Mouse (Mus musculus) megakaryocyte, embryonic 14.5 days (primary cell): ENCODE measurements around the gene Olfr632. TPM values are rescaled to one million over a fixed set of nuclear protein-coding genes. Genes with fewer than 3 reads are reported as not detected.
"Not testable (repeated sequence)": the region's sequence is repeated elsewhere in the genome, so short reads cannot be mapped to it uniquely, and the experiment has no call there.

Experiments used
- H3K27me3 ChIP-seq: replicated peaks from 2 replicates; pipeline ENCODE3; 2012; ENCODE audit warnings: inconsistent platforms
- H3K36me3 ChIP-seq: replicated peaks from 2 replicates; pipeline ENCODE3; 2012; ENCODE audit warnings: low read length, inconsistent platforms, mixed read lengths
- H3K4me1 ChIP-seq: 2 replicates; pipeline ENCODE4 v1.6.1; 2012; ENCODE audit warnings: inconsistent platforms
- H3K4me3 ChIP-seq: replicated peaks from 2 replicates; pipeline ENCODE3; 2012; ENCODE audit warnings: moderate library complexity, mild to moderate bottlenecking, inconsistent platforms
- H3K9me3 ChIP-seq: 2 replicates; pipeline ENCODE4 v1.6.1; 2012; ENCODE audit warnings: inconsistent platforms
- FLI1 ChIP-seq: IDR thresholded peaks from 2 replicates; pipeline ENCODE4 v1.6.1; 2012; ENCODE audit warnings: low read length, inconsistent platforms, mixed read lengths
- GATA1 ChIP-seq: IDR thresholded peaks from 3 replicates; pipeline ENCODE4 v1.6.1; 2012; ENCODE audit warnings: mixed read lengths, low read length, inconsistent platforms, borderline replicate concordance
- polyA plus RNA-seq: library from polyadenylated mRNA; stranded (reverse); fragments of >175 nt; gene quantifications from 2 replicates; pipeline ENCODE4 v1.2.3, GENCODE M21; 2012; ENCODE audit warnings: low replicate concordance; ENCODE audit not compliant: insufficient read depth

Gene Olfr632
- not detected in 2 replicates for polyA plus RNA-seq

DNA sequence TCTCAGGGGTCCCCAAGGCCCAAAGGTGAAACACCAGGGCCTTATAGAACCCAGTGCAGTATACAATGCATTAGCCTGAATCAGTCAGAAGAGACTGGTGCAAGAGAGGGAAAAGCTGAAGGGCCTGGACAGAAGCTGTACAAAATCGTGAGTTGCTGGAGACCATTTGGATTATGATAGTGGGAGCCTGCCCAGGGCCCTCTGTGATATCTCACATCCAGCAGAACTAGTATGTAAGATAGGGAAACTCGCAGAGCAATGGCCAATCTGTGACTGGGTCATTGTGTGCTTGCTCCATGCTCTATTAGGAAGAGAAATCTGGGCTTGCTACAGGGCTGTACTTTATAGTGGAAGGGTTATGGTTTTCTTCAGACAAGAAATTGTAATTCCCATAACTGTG is at the start of gene Olfr632:
Gene Olfr632, plus strand, starts transcription at position 84 of the 400 bp plus-strand sequence.
- Histone ChIP-seq H3K9me3 (no peaks in the 10 kb centered on the region), H3K4me3 (no peak within 1 kb of the TSS), H3K36me3 (no peaks in the 10 kb centered on the region), H3K27me3 (no peaks in the 10 kb centered on the region), H3K4me1 (no peaks in the 10 kb centered on the region; the same call in 1 of the 2 replicates)
- TF ChIP-seq FLI1 (no peak), GATA1 (no peak)

DNA sequence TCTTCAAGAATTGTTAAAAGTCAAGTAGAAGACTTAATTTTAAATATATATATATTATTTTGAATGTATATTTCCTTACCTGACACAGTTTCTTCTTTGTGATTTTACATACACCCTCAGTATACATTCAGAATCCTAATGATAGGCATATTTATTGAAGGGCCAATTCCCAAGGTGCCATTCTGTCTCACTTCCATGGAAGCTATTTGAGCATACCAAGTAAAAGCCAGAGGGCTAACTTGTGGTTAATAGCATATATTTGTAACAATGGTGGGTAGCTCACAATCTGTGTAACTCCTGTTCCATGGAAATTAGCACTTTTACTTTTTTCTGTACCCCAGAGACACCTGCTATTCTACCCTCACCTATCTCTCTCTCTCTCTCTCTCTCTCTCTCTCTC is 48.0 kb upstream of the Olfr632 start, which contains the start of gene Olfr66:
Gene Olfr66, minus strand, starts transcription at position 101 of the 400 bp plus-strand sequence.
- TF ChIP-seq FLI1 (no peak), GATA1 (no peak)
- no peaks in the 10 kb centered on the region for H3K36me3 ChIP-seq
- no peak within 1 kb of the TSS for H3K4me3 ChIP-seq
- no peaks in the 10 kb centered on the region for H3K4me1 ChIP-seq
- no peaks in the 10 kb centered on the region for H3K27me3 ChIP-seq
- no peaks in the 10 kb centered on the region for H3K9me3 ChIP-seq

DNA sequence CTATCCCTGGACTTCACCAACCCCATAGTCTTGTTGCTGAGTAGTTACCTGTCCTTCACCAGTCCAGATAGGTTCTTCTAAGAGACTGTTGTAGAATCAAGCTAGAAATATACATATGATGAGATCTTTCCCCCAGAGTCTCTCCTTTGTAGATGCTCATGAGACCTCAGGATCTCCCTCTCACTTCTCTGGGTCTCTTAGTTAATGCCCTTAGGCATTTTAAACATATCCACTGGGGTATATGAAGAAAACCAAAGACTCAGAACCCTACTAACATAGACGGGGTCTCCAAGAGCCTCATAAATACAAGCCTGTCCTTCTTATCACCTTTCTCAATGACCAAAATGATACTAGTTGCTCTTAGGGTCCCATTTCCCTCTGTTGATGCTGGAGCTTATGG is 39.8 kb upstream of the Olfr632 start, which contains the start of gene Olfr64:
Gene Olfr64, minus strand, starts transcription at position 101 of the 400 bp plus-strand sequence.
- peaks cover 3% of the 10 kb centered on the region; the same call in 1 of the 2 replicates for H3K4me1 ChIP-seq
- no peaks in the 10 kb centered on the region for H3K36me3 ChIP-seq
- no peak within 1 kb of the TSS for H3K4me3 ChIP-seq
- TF ChIP-seq FLI1 (no peak), GATA1 (no peak)
- no peaks in the 10 kb centered on the region for H3K27me3 ChIP-seq
- no peaks in the 10 kb centered on the region for H3K9me3 ChIP-seq

DNA sequence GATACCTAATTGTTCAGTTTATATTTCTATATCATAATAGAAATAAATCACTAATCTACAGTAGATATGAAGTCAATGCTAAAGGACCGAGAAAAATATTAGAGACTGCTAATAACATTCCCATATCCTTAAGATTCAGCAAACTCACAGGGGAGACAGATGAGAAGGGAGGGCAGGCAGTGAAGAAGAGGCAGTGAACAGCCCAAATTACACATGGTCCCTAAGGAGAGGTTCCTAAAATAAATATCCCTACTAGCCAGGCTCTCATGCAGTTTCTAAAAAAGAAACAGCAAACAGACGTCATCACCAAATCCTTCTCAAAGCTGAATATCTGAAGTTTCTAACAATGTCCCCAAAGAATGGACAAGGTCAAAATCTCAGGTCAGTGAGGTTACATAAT is 31.0 kb upstream of the Olfr632 start, which contains the start of gene Olfr65:
Gene Olfr65, plus strand, starts transcription at position 301 of the 400 bp plus-strand sequence.
- H3K27me3 ChIP-seq: no peaks in the 10 kb centered on the region
- TF ChIP-seq FLI1 (no peak), GATA1 (no peak)
- no peaks in the 10 kb centered on the region for H3K4me1 ChIP-seq
- H3K4me3 ChIP-seq: no peak within 1 kb of the TSS
- no peaks in the 10 kb centered on the region for H3K9me3 ChIP-seq
- no peaks in the 10 kb centered on the region for H3K36me3 ChIP-seq

DNA sequence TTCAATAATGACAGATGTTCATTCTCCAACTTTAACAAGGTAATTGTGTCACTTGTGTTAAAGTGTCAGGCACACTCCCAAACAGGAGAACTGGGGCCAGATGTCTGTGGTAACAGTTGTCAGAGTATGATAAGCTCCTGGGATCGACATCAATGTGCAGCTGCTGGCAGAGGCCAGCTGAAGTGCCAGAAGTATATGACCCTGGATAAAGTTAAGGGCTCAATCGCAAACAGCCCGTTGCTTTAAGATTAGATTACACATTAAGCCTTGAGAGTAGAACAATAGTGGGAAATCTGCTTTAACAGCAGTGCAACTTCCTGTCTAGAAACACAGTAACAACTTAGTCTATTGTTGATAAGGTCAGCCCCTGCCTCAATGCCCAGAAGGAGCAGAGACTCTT is 24.1 kb upstream of the Olfr632 start:
- no peaks in the 10 kb centered on the region for H3K36me3 ChIP-seq
- TF ChIP-seq FLI1 (no peak), GATA1 (no peak)
- H3K9me3 ChIP-seq: no peaks in the 10 kb centered on the region
- H3K4me3 ChIP-seq: no peak overlapping the region
- no peaks in the 10 kb centered on the region for H3K27me3 ChIP-seq
- peaks cover 14% of the 10 kb centered on the region for H3K4me1 ChIP-seq

DNA sequence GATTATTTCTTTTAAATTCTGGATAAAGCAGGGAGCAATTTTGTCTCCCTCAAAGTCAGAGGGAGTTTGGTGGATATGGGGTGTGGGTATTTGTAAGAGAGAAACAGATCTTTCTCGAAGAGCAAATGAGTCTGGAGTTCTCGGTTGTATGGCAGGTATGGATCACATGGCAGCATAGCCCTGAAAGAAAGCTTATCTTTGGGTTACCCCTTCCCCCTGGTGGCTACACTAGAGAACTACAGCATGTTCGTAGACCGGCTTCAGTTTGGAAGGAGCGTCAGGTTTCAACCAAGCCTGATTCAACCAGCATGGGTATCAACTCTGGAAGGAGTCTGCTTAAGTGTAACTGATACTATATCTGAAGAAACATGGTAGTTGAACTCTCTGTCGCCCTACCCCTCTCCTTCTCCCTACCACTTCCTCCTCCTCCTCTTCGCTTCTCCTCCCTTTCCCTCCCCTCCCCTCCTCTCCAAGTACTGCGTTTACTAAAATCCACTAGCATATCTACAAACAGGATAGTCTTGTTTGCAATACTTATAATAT is 21.1 kb upstream of the Olfr632 start:
- Histone ChIP-seq H3K9me3 (no peaks in the 10 kb centered on the region), H3K36me3 (no peaks in the 10 kb centered on the region), H3K27me3 (no peaks in the 10 kb centered on the region), H3K4me3 (no peak overlapping the region), H3K4me1 (peaks cover 14% of the 10 kb centered on the region)
- no peak for TF ChIP-seq GATA1
- TF ChIP-seq FLI1: no peak

DNA sequence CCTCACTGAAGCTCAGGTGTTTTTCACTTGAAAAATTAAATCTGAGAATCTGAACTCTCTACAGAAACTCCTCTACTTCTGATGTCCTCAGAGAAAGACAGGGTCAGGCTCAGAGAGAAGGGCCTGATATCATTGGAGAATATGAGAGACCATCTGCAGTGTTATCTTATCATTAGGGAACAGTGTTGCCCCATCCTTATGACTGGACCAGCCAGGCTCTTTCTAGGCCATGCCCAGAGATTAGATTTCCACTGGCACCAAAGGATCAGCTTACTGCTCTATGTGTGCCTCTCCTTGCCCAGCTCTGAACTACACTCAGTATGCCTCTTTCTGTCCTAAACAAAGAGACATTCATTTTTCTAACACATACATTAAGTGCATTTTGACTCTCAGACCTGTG is 18.8 kb upstream of the Olfr632 start:
- Histone ChIP-seq H3K4me1 (peaks cover 4% of the 10 kb centered on the region), H3K9me3 (no peaks in the 10 kb centered on the region), H3K27me3 (no peaks in the 10 kb centered on the region), H3K36me3 (no peaks in the 10 kb centered on the region), H3K4me3 (no peak overlapping the region)
- no peak for TF ChIP-seq GATA1
- no peak for TF ChIP-seq FLI1

DNA sequence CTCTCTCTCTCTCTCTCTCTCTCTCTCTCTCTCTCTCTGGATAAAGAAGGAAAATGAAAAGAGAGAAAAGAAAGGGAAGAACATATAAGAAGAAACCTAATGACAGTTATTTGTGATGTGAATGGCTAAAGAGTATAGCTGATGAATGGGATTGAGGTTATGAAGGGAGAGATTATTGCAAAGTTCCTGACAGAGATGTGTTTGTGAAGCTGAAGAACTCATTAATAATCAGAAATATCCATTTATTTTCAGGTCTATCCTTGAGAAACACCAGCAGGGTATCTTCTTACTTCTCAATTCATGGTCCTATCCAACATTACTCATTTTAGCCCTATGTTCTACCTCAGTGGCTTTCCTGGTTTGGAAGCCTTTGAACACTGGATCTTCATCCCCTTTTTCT is 5.6 kb upstream of the Olfr632 start, which contains the start of gene Olfr631:
Gene Olfr631, plus strand, starts transcription at position 301 of the 400 bp plus-strand sequence.
- Histone ChIP-seq H3K9me3 (no peaks in the 10 kb centered on the region), H3K36me3 (no peaks in the 10 kb centered on the region), H3K4me3 (no peak within 1 kb of the TSS), H3K4me1 (no peaks in the 10 kb centered on the region), H3K27me3 (no peaks in the 10 kb centered on the region)
- TF ChIP-seq GATA1 (no peak), FLI1 (no peak)

DNA sequence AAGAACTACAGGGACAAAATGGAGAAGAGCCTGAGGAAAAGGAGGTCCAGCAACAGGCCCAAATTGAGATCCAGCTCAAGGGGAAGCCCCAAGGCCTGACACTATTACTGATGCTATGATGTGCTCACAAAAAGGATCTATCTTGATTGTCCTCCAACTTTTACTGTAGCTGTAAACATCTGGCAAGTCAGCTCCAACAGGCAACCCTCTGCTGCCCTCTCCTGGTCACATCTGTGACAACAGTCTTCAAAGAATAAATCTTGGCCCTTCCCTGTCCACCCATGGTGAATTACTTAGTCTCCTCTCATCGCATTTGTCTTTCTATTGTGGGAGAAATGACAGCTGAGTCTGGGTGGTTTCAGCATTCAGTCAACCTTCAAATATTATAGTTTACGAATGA is 8.6 kb downstream of the Olfr632 start:
- TF ChIP-seq FLI1: no peak
- TF ChIP-seq GATA1: no peak
- H3K4me1 ChIP-seq: no peaks in the 10 kb centered on the region; the same call in 1 of the 2 replicates
- no peaks in the 10 kb centered on the region for H3K27me3 ChIP-seq
- H3K36me3 ChIP-seq: no peaks in the 10 kb centered on the region
- no peaks in the 10 kb centered on the region for H3K9me3 ChIP-seq
- H3K4me3 ChIP-seq: no peak overlapping the region

DNA sequence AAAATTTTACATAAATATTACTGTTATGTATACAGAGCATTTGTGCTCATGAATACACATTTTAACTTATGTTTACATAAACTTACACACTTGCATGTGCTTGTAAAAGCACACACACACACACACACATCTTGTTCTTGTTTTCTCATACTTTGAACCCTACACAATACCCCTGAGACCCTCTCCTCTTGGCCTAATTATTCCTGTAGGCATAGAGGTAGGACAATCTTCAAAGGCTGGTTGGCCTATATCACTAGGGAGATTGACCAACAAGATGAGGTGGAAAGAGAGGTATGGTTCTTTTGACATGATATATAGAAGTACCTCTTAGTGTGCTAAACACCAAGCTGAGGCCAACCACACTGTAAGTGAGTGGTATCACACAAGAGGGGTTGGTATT is 10.0 kb downstream of the Olfr632 start, which contains the start of gene Olfr633:
Gene Olfr633, plus strand, starts transcription at position 301 of the 400 bp plus-strand sequence.
- H3K4me1 ChIP-seq: no peaks in the 10 kb centered on the region
- H3K27me3 ChIP-seq: no peaks in the 10 kb centered on the region
- H3K36me3 ChIP-seq: no peaks in the 10 kb centered on the region
- no peak within 1 kb of the TSS for H3K4me3 ChIP-seq
- no peak for TF ChIP-seq FLI1
- no peak for TF ChIP-seq GATA1
- no peaks in the 10 kb centered on the region for H3K9me3 ChIP-seq

DNA sequence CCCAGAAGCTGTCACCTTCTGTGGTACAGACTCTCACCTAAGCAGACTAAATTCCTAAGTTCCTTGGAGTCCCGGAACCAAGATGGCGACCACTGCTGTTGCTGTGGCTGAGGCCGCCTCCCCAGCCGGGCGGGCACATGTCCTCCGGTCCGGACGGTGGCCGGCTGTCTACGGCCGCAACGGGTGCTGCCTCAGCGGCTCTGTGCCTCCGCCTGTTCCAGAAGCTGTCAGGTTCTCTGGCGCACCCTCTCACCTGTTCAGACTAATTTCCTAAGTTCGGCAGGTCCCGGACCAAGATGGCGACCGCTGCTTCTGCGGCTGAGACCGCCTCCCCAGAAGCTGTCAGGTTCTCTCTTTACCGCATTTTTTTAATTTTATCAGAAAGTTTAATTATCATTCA is 32.7 kb downstream of the Olfr632 start:
- H3K9me3 ChIP-seq, H3K36me3 ChIP-seq, H3K27me3 ChIP-seq, H3K4me1 ChIP-seq, H3K4me3 ChIP-seq: not testable (repeated sequence)
